Mouse (Mus musculus) stomach, embryonic 15.5 days (tissue): ENCODE data around the gene Wdr49. TPM values are rescaled to one million over a fixed set of nuclear protein-coding genes. Genes with fewer than 3 reads are reported as not detected.

Source experiments
- ATAC-seq: fragments of 200-750 bp; cut with Nextera tagmentation; 2 replicates; pipeline ENCODE4 v1.8.0; 2017; ENCODE audit warnings: low read depth, moderate number of reproducible peaks, moderate TSS enrichment; ENCODE audit not compliant: insufficient read depth, low FRiP score
- H3K27ac ChIP-seq: fragments of 300-500 bp; sonication (generic); 2 replicates; pipeline ENCODE4 v1.5.1; 2015; ENCODE audit warnings: mild to moderate bottlenecking, inconsistent platforms
- H3K27me3 ChIP-seq: fragments of 300-500 bp; sonication (generic); replicated peaks from 2 replicates; pipeline ENCODE4 v1.6.1; 2015; ENCODE audit warnings: inconsistent platforms
- H3K36me3 ChIP-seq: fragments of 300-500 bp; sonication (generic); 2 replicates; pipeline ENCODE4 v1.6.1; 2015; ENCODE audit warnings: inconsistent platforms
- H3K4me1 ChIP-seq: fragments of 300-500 bp; sonication (generic); 2 replicates; pipeline ENCODE4 v1.6.1; 2015; ENCODE audit warnings: inconsistent platforms
- H3K4me2 ChIP-seq: fragments of 300-500 bp; sonication (generic); 2 replicates; pipeline ENCODE4 v1.6.1; 2015; ENCODE audit warnings: mild to moderate bottlenecking, inconsistent platforms
- H3K4me3 ChIP-seq: fragments of 300-500 bp; sonication (generic); replicated peaks from 2 replicates; pipeline ENCODE4 v1.5.1; 2015; ENCODE audit warnings: inconsistent platforms
- H3K9ac ChIP-seq: fragments of 300-500 bp; sonication (generic); 2 replicates; pipeline ENCODE4 v1.6.1; 2015; ENCODE audit warnings: inconsistent platforms
- H3K9me3 ChIP-seq: fragments of 300-500 bp; sonication (generic); 2 replicates; pipeline ENCODE4 v1.6.1; 2016; ENCODE audit warnings: inconsistent platforms
- WGBS: fragments of 180-500 bp; shearing (Covaris S2); methylation state at CpG from one replicate; pipeline ENCODE4 v1.1.7; 2015; 5-methylcytosine and 5-hydroxymethylcytosine counted together
- polyA plus RNA-seq: library from polyadenylated mRNA; unstranded; fragments of >200 nt; fragmentation: Nextera tagmentation; extraction: Ambion mirVana; gene quantifications from 2 replicates; pipeline ENCODE4 v1.2.1, GENCODE M21; 2015

The Wdr49 gene
- 0.05 TPM in 1 of 2 replicates, not detected in the other for polyA plus RNA-seq

GRCm38 (mm10) chr3:75482056-75482455 is at the start of gene Wdr49:
TSS of gene Wdr49 (minus strand) at chr3:75482156.
- no peak within 1 kb of the TSS for H3K9ac ChIP-seq
- no peaks in the 10 kb centered on the region for H3K36me3 ChIP-seq
- no peaks in the 10 kb centered on the region for H3K9me3 ChIP-seq

GRCm38 (mm10) chr3:75531074-75531473 is 49.1 kb upstream of the Wdr49 start:
- Histone ChIP-seq H3K4me1 (no peaks in the 10 kb centered on the region), H3K36me3 (peaks cover 8% of the 10 kb centered on the region; the same call in 1 of the 2 replicates), H3K4me3 (no peak overlapping the region), H3K4me2 (no peak overlapping the region), H3K9ac (no peak overlapping the region), H3K27ac (no peak overlapping the region), H3K27me3 (no peaks in the 10 kb centered on the region), H3K9me3 (no peaks in the 10 kb centered on the region)
- no peak for ATAC-seq
- WGBS = 77% methylated on average over 3 of the region's 3 CpGs

More at GRCm38 (mm10) chr3:75482056-75482455, at the start of gene Wdr49:
- no peak for ATAC-seq
- WGBS = 52% methylated on average over 2 of the region's 2 CpGs
- Histone ChIP-seq H3K4me3 (no peak within 1 kb of the TSS), H3K4me1 (no peaks in the 10 kb centered on the region), H3K4me2 (no peak within 1 kb of the TSS), H3K27ac (no peak within 1 kb of the TSS), H3K27me3 (no peaks in the 10 kb centered on the region)

GRCm38 (mm10) chr3:75522527-75522926 is 40.6 kb upstream of the Wdr49 start:
- Histone ChIP-seq H3K9ac (no peak overlapping the region), H3K27ac (no peak overlapping the region), H3K27me3 (no peaks in the 10 kb centered on the region), H3K36me3 (peaks cover 14% of the 10 kb centered on the region), H3K9me3 (no peaks in the 10 kb centered on the region), H3K4me2 (no peak overlapping the region), H3K4me1 (no peaks in the 10 kb centered on the region), H3K4me3 (no peak overlapping the region)
- WGBS = 65% methylated on average over 1 of the region's 1 CpGs
- no peak; the same call in 1 of the 2 replicates for ATAC-seq

GRCm38 (mm10) chr3:75521314-75521713 is 39.4 kb upstream of the Wdr49 start:
- 70% methylated on average over 2 of the region's 2 CpGs for WGBS
- no peaks in the 10 kb centered on the region for H3K27me3 ChIP-seq

GRCm38 (mm10) chr3:75517631-75518250 is 35.8 kb upstream of the Wdr49 start:
- 74% methylated on average over 7 of the region's 7 CpGs for WGBS
- no peak for ATAC-seq

More at GRCm38 (mm10) chr3:75521314-75521713, 39.4 kb upstream of the Wdr49 start:
- H3K9me3 ChIP-seq = no peaks in the 10 kb centered on the region
- no peak for ATAC-seq
- H3K9ac ChIP-seq = no peak overlapping the region
- H3K36me3 ChIP-seq = peaks cover 10% of the 10 kb centered on the region
- H3K27ac ChIP-seq = no peak overlapping the region
- no peaks in the 10 kb centered on the region for H3K4me1 ChIP-seq
- no peak overlapping the region for H3K4me3 ChIP-seq
- H3K4me2 ChIP-seq = no peak overlapping the region

GRCm38 (mm10) chr3:75498961-75499960 is 17.3 kb upstream of the Wdr49 start:
- 74% methylated on average over 7 of the region's 7 CpGs for WGBS
- Histone ChIP-seq H3K27ac (no peak overlapping the region), H3K9ac (no peak overlapping the region), H3K27me3 (no peaks in the 10 kb centered on the region), H3K4me2 (no peak overlapping the region), H3K4me3 (no peak overlapping the region), H3K9me3 (no peaks in the 10 kb centered on the region), H3K4me1 (no peaks in the 10 kb centered on the region), H3K36me3 (no peaks in the 10 kb centered on the region)
- ATAC-seq = 0 out of 2 replicates have a peak, but pooled peaks have one; percentile 31

More at GRCm38 (mm10) chr3:75517631-75518250, 35.8 kb upstream of the Wdr49 start:
- Histone ChIP-seq H3K36me3 (peaks cover 8% of the 10 kb centered on the region), H3K9ac (no peak overlapping the region), H3K4me1 (no peaks in the 10 kb centered on the region), H3K9me3 (no peaks in the 10 kb centered on the region), H3K4me3 (no peak overlapping the region), H3K4me2 (no peak overlapping the region), H3K27ac (no peak overlapping the region), H3K27me3 (no peaks in the 10 kb centered on the region)

GRCm38 (mm10) chr3:75492913-75493312 is 11.0 kb upstream of the Wdr49 start:
- Histone ChIP-seq H3K27me3 (no peaks in the 10 kb centered on the region), H3K27ac (no peak overlapping the region), H3K9ac (no peak overlapping the region), H3K9me3 (no peaks in the 10 kb centered on the region), H3K4me2 (no peak overlapping the region), H3K36me3 (no peaks in the 10 kb centered on the region), H3K4me1 (no peaks in the 10 kb centered on the region), H3K4me3 (no peak overlapping the region)
- 65% methylated on average over 3 of the region's 3 CpGs for WGBS
- ATAC-seq = no peak

- 53% methylated on average over 7 of the region's 7 CpGs for WGBS
- H3K4me2 ChIP-seq = no peak overlapping the region
- peak; percentile 56; the same call in 1 of the 2 replicates for ATAC-seq
Measured at GRCm38 (mm10) chr3:75475106-75475505, 6.8 kb downstream of the Wdr49 start.

GRCm38 (mm10) chr3:75474657-75475056 is 7.3 kb downstream of the Wdr49 start:
- no peaks in the 10 kb centered on the region for H3K36me3 ChIP-seq
- 82% methylated on average over 7 of the region's 7 CpGs for WGBS
- H3K9me3 ChIP-seq = no peaks in the 10 kb centered on the region
- ATAC-seq = no peak
- no peak overlapping the region for H3K27ac ChIP-seq
- H3K4me3 ChIP-seq = no peak overlapping the region
- H3K27me3 ChIP-seq = no peaks in the 10 kb centered on the region
- H3K9ac ChIP-seq = no peak overlapping the region
- H3K4me1 ChIP-seq = no peaks in the 10 kb centered on the region
- H3K4me2 ChIP-seq = no peak overlapping the region

More at GRCm38 (mm10) chr3:75475106-75475505, 6.8 kb downstream of the Wdr49 start:
- Histone ChIP-seq H3K27me3 (no peaks in the 10 kb centered on the region), H3K9me3 (no peaks in the 10 kb centered on the region), H3K4me1 (no peaks in the 10 kb centered on the region), H3K36me3 (no peaks in the 10 kb centered on the region), H3K4me3 (no peak overlapping the region), H3K9ac (no peak overlapping the region), H3K27ac (no peak overlapping the region)

- Histone ChIP-seq H3K4me2 (no peak overlapping the region), H3K27me3 (no peaks in the 10 kb centered on the region), H3K9ac (no peak overlapping the region), H3K9me3 (no peaks in the 10 kb centered on the region), H3K27ac (no peak overlapping the region), H3K36me3 (no peaks in the 10 kb centered on the region), H3K4me1 (no peaks in the 10 kb centered on the region), H3K4me3 (no peak overlapping the region)
- ATAC-seq = no peak
- WGBS = 84% methylated on average over 7 of the region's 7 CpGs
Measured at GRCm38 (mm10) chr3:75468154-75468553, 13.8 kb downstream of the Wdr49 start.

- Histone ChIP-seq H3K27me3 (no peaks in the 10 kb centered on the region), H3K4me3 (no peak overlapping the region), H3K4me2 (no peak overlapping the region), H3K27ac (no peak overlapping the region), H3K36me3 (no peaks in the 10 kb centered on the region), H3K9me3 (no peaks in the 10 kb centered on the region), H3K4me1 (no peaks in the 10 kb centered on the region), H3K9ac (no peak overlapping the region)
- no peak for ATAC-seq
- WGBS = 81% methylated on average over 4 of the region's 4 CpGs
Measured at GRCm38 (mm10) chr3:75430564-75431181, 51.3 kb downstream of the Wdr49 start.
